Mouse (Mus musculus): Measurements from ENCODE around the gene Pim3. TPM values are rescaled to one million over a fixed set of nuclear protein-coding genes. Genes with fewer than 3 reads are reported as not detected.
"Not testable (repeated sequence)": the region's sequence is repeated elsewhere in the genome, so short reads cannot be mapped to it uniquely, and the experiment has no call there.

Gene Pim3
- 42.0 and 42.7 TPM in 2 replicates for polyA plus RNA-seq (2014; fragmentation: Nextera tagmentation; extraction: Ambion mirVana)

DNA sequence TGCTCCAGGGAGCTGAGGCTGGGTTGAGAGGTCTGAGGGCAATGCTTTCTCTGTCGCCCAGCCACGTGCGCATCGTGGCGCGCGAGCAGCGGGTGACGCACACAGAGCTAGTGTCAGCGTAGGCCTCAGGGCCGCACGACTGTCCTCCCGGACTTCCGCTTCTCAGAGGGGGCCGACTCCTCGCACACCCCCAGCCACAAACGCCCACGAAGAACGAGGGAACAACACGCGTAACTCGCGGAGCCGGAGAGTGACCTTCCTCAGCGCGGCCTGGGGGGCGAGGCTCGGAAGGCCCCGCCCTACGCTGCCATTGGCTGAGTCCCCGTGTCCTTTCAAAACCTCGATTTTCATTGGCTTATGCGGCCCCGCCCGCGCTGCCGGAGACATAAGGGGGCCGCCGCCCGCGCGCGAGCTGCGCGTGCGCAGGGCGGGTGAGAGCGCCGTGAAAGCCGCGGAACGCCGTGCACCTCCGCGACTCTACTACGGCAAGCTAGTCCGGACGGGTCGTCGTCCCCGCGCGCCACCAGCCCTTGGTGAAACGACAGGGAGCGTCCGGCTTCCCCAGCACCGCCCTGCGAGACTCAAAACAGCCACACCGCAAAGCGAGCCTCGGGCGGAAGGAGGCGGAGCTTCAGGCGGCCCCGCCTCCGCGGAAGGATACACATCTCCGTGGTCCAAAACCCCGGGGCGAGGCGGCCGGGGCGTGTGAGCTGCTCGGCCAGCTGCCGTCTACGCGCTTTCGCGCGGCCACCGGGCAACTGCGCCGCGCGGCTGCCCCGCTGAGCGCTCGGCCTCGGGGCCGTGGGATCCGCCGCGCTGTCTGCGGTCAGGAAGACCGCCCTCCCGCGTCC, at the start of gene Pim3:
Pim3 (plus strand) TSS at position 415 of the 851 bp plus-strand sequence.
- ATAC-seq (replicated peaks; ENCODE audit: low FRiP score) = peak; percentile 87
- Histone ChIP-seq H3K4me3 (ENCODE audit: low read depth, low read length) (peak within 1 kb of the TSS; percentile 90), H3K4me1 (replicated peaks; ENCODE audit: control insufficient read depth, insufficient read depth, low read length) (peaks cover 19% of the 10 kb centered on the region), H3K27ac (ENCODE audit: low read depth, low read length) (peak within 1 kb of the TSS; percentile 94), H3K27me3 (ENCODE audit: control insufficient read depth, insufficient read depth, low read length) (no peaks in the 10 kb centered on the region), H3K36me3 (ENCODE audit: control insufficient read depth, insufficient read depth, low read length) (peaks cover 2% of the 10 kb centered on the region; the same call in 1 of the 2 replicates), H3K4me2 (ENCODE audit: low read depth, low read length, severe bottlenecking) (peak within 1 kb of the TSS; percentile 100), H3K9me3 (ENCODE audit: control insufficient read depth, low read length) (no peaks in the 10 kb centered on the region), H3K9ac (ENCODE audit: low read length) (peak within 1 kb of the TSS; percentile 67)
- WGBS = under 1% methylated on average over 103 of the region's 107 CpGs
- DNase-seq (ENCODE audit: low spot score) = peak; percentile 97

DNA sequence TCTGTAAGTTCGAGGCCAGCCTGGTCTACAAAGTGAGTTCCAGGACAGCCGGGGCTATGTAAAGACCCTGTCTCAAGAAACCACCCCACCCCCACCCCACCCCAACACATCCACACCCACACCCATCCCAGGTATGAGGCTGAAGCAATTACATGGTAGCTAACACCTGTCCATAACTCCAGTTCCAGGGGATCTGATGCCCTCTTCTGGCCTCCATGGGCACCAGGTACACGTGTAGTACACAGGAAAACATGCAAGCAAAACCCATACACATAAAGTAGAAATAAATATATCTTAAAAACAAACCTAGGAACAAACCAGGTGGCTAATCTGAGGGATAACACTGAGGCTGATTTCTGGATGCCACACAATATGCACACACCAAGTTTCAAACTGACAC, 48.7 kb upstream of the Pim3 start:
- no peaks in the 10 kb centered on the region for H3K27me3 ChIP-seq (ENCODE audit: control insufficient read depth, insufficient read depth, low read length)
- no peaks in the 10 kb centered on the region for H3K4me1 ChIP-seq (replicated peaks; ENCODE audit: control insufficient read depth, insufficient read depth, low read length)
- H3K27ac ChIP-seq (ENCODE audit: low read depth, low read length) = no peak overlapping the region
- ATAC-seq (replicated peaks; ENCODE audit: low FRiP score) = no peak
- no peak overlapping the region for H3K4me2 ChIP-seq (ENCODE audit: low read depth, low read length, severe bottlenecking)
- 91% methylated on average over 3 of the region's 3 CpGs for WGBS
- H3K4me3 ChIP-seq (ENCODE audit: low read depth, low read length) = no peak overlapping the region
- H3K9me3 ChIP-seq (ENCODE audit: control insufficient read depth, low read length) = no peaks in the 10 kb centered on the region
- no peaks in the 10 kb centered on the region; the same call in 1 of the 2 replicates for H3K36me3 ChIP-seq (ENCODE audit: control insufficient read depth, insufficient read depth, low read length)
- DNase-seq (ENCODE audit: low spot score) = no peak
- no peak overlapping the region for H3K9ac ChIP-seq (ENCODE audit: low read length)

DNA sequence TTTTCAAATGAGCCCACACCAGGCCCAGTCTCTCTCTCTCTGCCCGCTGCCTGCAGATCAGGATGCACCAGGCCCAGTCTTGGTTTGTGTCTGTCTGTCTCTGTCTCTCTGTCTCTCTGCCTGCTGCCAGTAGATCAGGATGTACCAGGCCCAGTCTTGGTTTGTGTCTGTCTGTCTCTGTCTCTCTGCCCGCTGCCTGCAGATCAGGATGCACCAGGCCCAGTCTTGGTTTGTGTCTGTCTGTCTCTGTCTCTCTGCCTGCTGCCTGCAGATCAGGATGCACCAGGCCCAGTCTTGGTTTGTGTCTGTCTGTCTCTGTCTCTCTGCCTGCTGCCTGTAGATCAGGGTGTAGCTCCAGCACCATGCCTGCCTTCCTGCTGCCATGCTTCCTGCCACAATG, 48.1 kb upstream of the Pim3 start:
- not testable (repeated sequence) for H3K4me1 ChIP-seq (replicated peaks; ENCODE audit: control insufficient read depth, insufficient read depth, low read length); H3K9me3 ChIP-seq (ENCODE audit: control insufficient read depth, low read length); DNase-seq (ENCODE audit: low spot score); H3K27ac ChIP-seq (ENCODE audit: low read depth, low read length); H3K27me3 ChIP-seq (ENCODE audit: control insufficient read depth, insufficient read depth, low read length); H3K4me3 ChIP-seq (ENCODE audit: low read depth, low read length); H3K9ac ChIP-seq (ENCODE audit: low read length); H3K36me3 ChIP-seq (ENCODE audit: control insufficient read depth, insufficient read depth, low read length); ATAC-seq (replicated peaks; ENCODE audit: low FRiP score); H3K4me2 ChIP-seq (ENCODE audit: low read depth, low read length, severe bottlenecking)
- WGBS = 90% methylated on average over 2 of the region's 2 CpGs

GRCm38 (mm10) chr15:88814411-88815047, 47.5 kb upstream of the Pim3 start:
- DNase-seq (ENCODE audit: low spot score) (no peak), ATAC-seq (replicated peaks; ENCODE audit: low FRiP score) (no peak)
- 92% methylated on average over 11 of the region's 11 CpGs for WGBS
- H3K4me2 ChIP-seq (ENCODE audit: low read depth, low read length, severe bottlenecking) = no peak overlapping the region
- H3K4me3 ChIP-seq (ENCODE audit: low read depth, low read length) = no peak overlapping the region
- H3K9me3 ChIP-seq (ENCODE audit: control insufficient read depth, low read length) = no peaks in the 10 kb centered on the region
- no peaks in the 10 kb centered on the region; the same call in 1 of the 2 replicates for H3K36me3 ChIP-seq (ENCODE audit: control insufficient read depth, insufficient read depth, low read length)
- no peak overlapping the region for H3K9ac ChIP-seq (ENCODE audit: low read length)
- H3K27ac ChIP-seq (ENCODE audit: low read depth, low read length) = no peak overlapping the region
- no peaks in the 10 kb centered on the region for H3K27me3 ChIP-seq (ENCODE audit: control insufficient read depth, insufficient read depth, low read length)
- H3K4me1 ChIP-seq (replicated peaks; ENCODE audit: control insufficient read depth, insufficient read depth, low read length) = peaks cover 3% of the 10 kb centered on the region; the same call in 1 of the 2 replicates

- H3K27me3 ChIP-seq (ENCODE audit: control insufficient read depth, insufficient read depth, low read length) = no peaks in the 10 kb centered on the region
- 93% methylated on average over 6 of the region's 6 CpGs for WGBS
- no peak overlapping the region for H3K4me3 ChIP-seq (ENCODE audit: low read depth, low read length)
- no peak overlapping the region for H3K27ac ChIP-seq (ENCODE audit: low read depth, low read length)
- H3K36me3 ChIP-seq (ENCODE audit: control insufficient read depth, insufficient read depth, low read length) = no peaks in the 10 kb centered on the region; the same call in 1 of the 2 replicates
- H3K9ac ChIP-seq (ENCODE audit: low read length) = no peak overlapping the region
- H3K4me2 ChIP-seq (ENCODE audit: low read depth, low read length, severe bottlenecking) = no peak overlapping the region
- DNase-seq (ENCODE audit: low spot score) = no peak
- ATAC-seq (replicated peaks; ENCODE audit: low FRiP score) = no peak
- peaks cover 5% of the 10 kb centered on the region; the same call in 1 of the 2 replicates for H3K4me1 ChIP-seq (replicated peaks; ENCODE audit: control insufficient read depth, insufficient read depth, low read length)
- no peaks in the 10 kb centered on the region for H3K9me3 ChIP-seq (ENCODE audit: control insufficient read depth, low read length)
Observed at GRCm38 (mm10) chr15:88815196-88815700, 46.7 kb upstream of the Pim3 start.

GRCm38 (mm10) chr15:88819026-88819905, 42.7 kb upstream of the Pim3 start, which contains the start of the genes Alg12 and Creld2:
Gene Alg12 (minus strand): TSS chr15:88819318.
Gene Creld2 (plus strand): TSS chr15:88819646.
- ATAC-seq (replicated peaks; ENCODE audit: low FRiP score) (peak; percentile 99), DNase-seq (ENCODE audit: low spot score) (peak; percentile 100)
- peak within 1 kb of the TSS; percentile 82 for H3K4me3 ChIP-seq (ENCODE audit: low read depth, low read length)
- WGBS = under 1% methylated on average over 77 of the region's 88 CpGs
- H3K4me2 ChIP-seq (ENCODE audit: low read depth, low read length, severe bottlenecking) = peak within 1 kb of the TSS; percentile 88
- H3K27me3 ChIP-seq (ENCODE audit: control insufficient read depth, insufficient read depth, low read length) = no peaks in the 10 kb centered on the region
- H3K36me3 ChIP-seq (ENCODE audit: control insufficient read depth, insufficient read depth, low read length) = peaks cover 7% of the 10 kb centered on the region; the same call in 1 of the 2 replicates
- no peaks in the 10 kb centered on the region for H3K9me3 ChIP-seq (ENCODE audit: control insufficient read depth, low read length)
- peaks cover 9% of the 10 kb centered on the region; the same call in 1 of the 2 replicates for H3K4me1 ChIP-seq (replicated peaks; ENCODE audit: control insufficient read depth, insufficient read depth, low read length)
- H3K9ac ChIP-seq (ENCODE audit: low read length) = peak within 1 kb of the TSS; percentile 87
- H3K27ac ChIP-seq (ENCODE audit: low read depth, low read length) = peak within 1 kb of the TSS; percentile 39; the same call in 1 of the 2 replicates

- H3K4me3 ChIP-seq (ENCODE audit: low read depth, low read length) = peak overlapping the region; percentile 82
- DNase-seq (ENCODE audit: low spot score) = no peak
- peaks cover 10% of the 10 kb centered on the region; the same call in 1 of the 2 replicates for H3K36me3 ChIP-seq (ENCODE audit: control insufficient read depth, insufficient read depth, low read length)
- H3K27ac ChIP-seq (ENCODE audit: low read depth, low read length) = no peak overlapping the region
- peaks cover 9% of the 10 kb centered on the region; the same call in 1 of the 2 replicates for H3K4me1 ChIP-seq (replicated peaks; ENCODE audit: control insufficient read depth, insufficient read depth, low read length)
- H3K9ac ChIP-seq (ENCODE audit: low read length) = peak overlapping the region; percentile 87
- H3K9me3 ChIP-seq (ENCODE audit: control insufficient read depth, low read length) = no peaks in the 10 kb centered on the region
- H3K4me2 ChIP-seq (ENCODE audit: low read depth, low read length, severe bottlenecking) = peak overlapping the region; percentile 88
- no peaks in the 10 kb centered on the region for H3K27me3 ChIP-seq (ENCODE audit: control insufficient read depth, insufficient read depth, low read length)
- WGBS = 1% methylated on average over 23 of the region's 23 CpGs
- ATAC-seq (replicated peaks; ENCODE audit: low FRiP score) = peak; percentile 2; the same call in 1 of the 2 replicates
Observed at GRCm38 (mm10) chr15:88819906-88820303, 42.1 kb upstream of the Pim3 start.
